Mouse (Mus musculus): Measurements from ENCODE around the gene Gsdme. TPM values are rescaled to one million over a fixed set of nuclear protein-coding genes. Genes with fewer than 3 reads are reported as not detected.

Gene Gsdme
- polyA plus RNA-seq, 1 experiment: 5.4 TPM

DNA sequence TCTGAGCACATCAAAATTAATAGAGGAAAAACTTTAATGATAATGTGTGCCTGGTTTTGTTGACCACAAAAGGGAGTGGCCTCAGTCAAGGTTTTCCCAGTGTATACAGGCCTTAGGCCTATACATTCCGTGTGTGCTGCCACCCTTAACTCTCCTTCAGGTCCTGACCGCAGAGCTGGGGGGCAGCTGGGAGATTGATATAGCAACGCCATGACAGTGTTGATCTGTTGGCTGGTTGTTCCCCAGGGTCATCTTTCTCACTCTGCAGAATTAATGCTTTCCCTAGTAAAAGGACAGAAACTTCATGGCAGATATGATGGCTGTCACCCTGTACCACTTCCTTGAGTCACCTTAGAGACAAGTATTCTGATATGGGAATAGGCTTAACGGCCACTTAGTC is 59.3 kb downstream of the Gsdme start:
- Histone ChIP-seq H3K27ac (ENCODE audit: insufficient read depth, low read depth, low read length) (no peak overlapping the region), H3K4me3 (ENCODE audit: insufficient read depth, low read depth, low read length) (no peak overlapping the region), H3K4me1 (ENCODE audit: control insufficient read depth, insufficient read depth, low read length) (no peaks in the 10 kb centered on the region), H3K27me3 (replicated peaks; ENCODE audit: control insufficient read depth, insufficient read depth, low read length) (no peaks in the 10 kb centered on the region), H3K36me3 (ENCODE audit: control insufficient read depth, insufficient read depth, low read length) (no peaks in the 10 kb centered on the region; the same call in 1 of the 2 replicates)
- WGBS: 80% methylated on average over 4 of the region's 4 CpGs
- TF ChIP-seq CTCF (conservative IDR thresholded peaks at IDR 0.05; ENCODE audit: insufficient read depth, insufficient read length, low read depth, low read length) (no peak), POLR2A (IDR thresholded peaks at IDR 0.05; ENCODE audit: low read depth, low read length) (no peak)
- no peak for DNase-seq

DNA sequence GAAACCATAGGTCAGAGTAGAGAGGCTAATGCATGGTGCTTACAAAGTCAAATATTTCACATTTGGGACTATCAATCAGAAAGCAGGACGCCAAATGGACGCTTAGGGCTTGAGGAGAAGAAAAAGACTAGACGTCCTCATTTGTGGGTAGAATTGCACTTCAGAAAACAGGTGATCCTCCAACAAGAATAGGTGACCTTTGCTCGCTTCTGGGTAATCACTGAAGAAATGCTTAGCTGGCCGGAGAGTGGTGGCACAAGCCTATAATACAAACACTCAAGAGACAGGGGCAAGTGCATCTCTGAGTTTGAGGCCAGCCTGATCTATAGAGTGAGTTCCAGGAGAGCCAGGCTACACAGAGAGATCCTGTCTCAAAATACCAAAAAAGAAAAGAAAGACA is 69.8 kb downstream of the Gsdme start:
- Histone ChIP-seq H3K36me3 (ENCODE audit: control insufficient read depth, insufficient read depth, low read length) (peaks cover 2% of the 10 kb centered on the region), H3K4me1 (ENCODE audit: control insufficient read depth, insufficient read depth, low read length) (peaks cover 4% of the 10 kb centered on the region; the same call in 1 of the 2 replicates), H3K27me3 (replicated peaks; ENCODE audit: control insufficient read depth, insufficient read depth, low read length) (no peaks in the 10 kb centered on the region), H3K27ac (ENCODE audit: insufficient read depth, low read depth, low read length) (0 out of 2 replicates have a peak overlapping the region, but pooled peaks have one; percentile 23), H3K4me3 (ENCODE audit: insufficient read depth, low read depth, low read length) (no peak overlapping the region)
- 58% methylated on average over 5 of the region's 5 CpGs for WGBS
- no peak for TF ChIP-seq CTCF (conservative IDR thresholded peaks at IDR 0.05; ENCODE audit: insufficient read depth, insufficient read length, low read depth, low read length)
- TF ChIP-seq POLR2A (IDR thresholded peaks at IDR 0.05; ENCODE audit: low read depth, low read length): no peak
- DNase-seq: peak; percentile 79

DNA sequence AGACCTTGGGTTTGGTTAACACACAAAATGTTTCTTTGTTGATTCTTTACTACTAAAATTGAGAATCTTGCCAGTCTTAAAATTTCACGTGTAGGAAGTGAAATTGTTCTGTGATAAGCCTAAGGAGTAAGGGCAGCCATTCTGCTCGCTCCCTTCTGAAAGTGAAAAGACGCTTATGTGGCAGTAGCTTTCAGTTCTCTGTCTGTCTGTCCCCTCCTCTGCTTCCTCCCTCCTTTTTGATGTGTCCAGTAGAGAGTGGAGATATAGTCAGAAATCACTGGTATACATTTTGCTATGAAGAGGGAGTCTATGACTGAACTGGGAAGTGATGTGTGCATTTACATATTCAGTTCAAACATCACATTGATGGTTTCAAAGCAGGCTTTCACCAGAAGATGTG is 70.8 kb downstream of the Gsdme start:
- H3K27ac ChIP-seq (ENCODE audit: insufficient read depth, low read depth, low read length): peak overlapping the region; percentile 45; the same call in 1 of the 2 replicates
- H3K27me3 ChIP-seq (replicated peaks; ENCODE audit: control insufficient read depth, insufficient read depth, low read length): no peaks in the 10 kb centered on the region
- no peak for DNase-seq
- peaks cover 10% of the 10 kb centered on the region; the same call in 1 of the 2 replicates for H3K4me1 ChIP-seq (ENCODE audit: control insufficient read depth, insufficient read depth, low read length)
- H3K4me3 ChIP-seq (ENCODE audit: insufficient read depth, low read depth, low read length): no peak overlapping the region
- WGBS: 84% methylated on average over 3 of the region's 3 CpGs
- TF ChIP-seq POLR2A (IDR thresholded peaks at IDR 0.05; ENCODE audit: low read depth, low read length): no peak
- no peak for TF ChIP-seq CTCF (conservative IDR thresholded peaks at IDR 0.05; ENCODE audit: insufficient read depth, insufficient read length, low read depth, low read length)
- peaks cover 2% of the 10 kb centered on the region for H3K36me3 ChIP-seq (ENCODE audit: control insufficient read depth, insufficient read depth, low read length)

DNA sequence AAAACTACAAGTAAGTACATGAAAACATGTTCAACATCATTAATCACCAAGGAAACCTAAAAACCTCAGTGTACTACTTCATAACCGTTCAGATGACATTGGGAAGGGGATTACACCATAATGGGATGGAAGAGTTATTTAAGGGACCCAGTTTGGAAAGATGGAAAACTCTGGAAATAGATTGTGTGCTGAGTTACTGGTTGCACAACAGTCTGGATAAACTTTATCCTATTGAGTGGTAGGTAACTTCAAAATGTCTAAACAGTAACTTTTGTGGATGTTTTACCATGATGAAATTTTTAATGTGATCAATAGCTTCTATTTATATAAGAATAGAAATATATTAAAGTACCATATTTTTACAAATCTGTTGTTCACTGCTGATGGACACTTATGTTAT is 71.5 kb downstream of the Gsdme start:
- Histone ChIP-seq H3K36me3 (ENCODE audit: control insufficient read depth, insufficient read depth, low read length) (peaks cover 2% of the 10 kb centered on the region; the same call in 1 of the 2 replicates), H3K4me3 (ENCODE audit: insufficient read depth, low read depth, low read length) (no peak overlapping the region), H3K4me1 (ENCODE audit: control insufficient read depth, insufficient read depth, low read length) (peaks cover 10% of the 10 kb centered on the region; the same call in 1 of the 2 replicates), H3K27ac (ENCODE audit: insufficient read depth, low read depth, low read length) (peak overlapping the region; percentile 60; the same call in 1 of the 2 replicates), H3K27me3 (replicated peaks; ENCODE audit: control insufficient read depth, insufficient read depth, low read length) (no peaks in the 10 kb centered on the region)
- no peak for TF ChIP-seq POLR2A (IDR thresholded peaks at IDR 0.05; ENCODE audit: low read depth, low read length)
- TF ChIP-seq CTCF (conservative IDR thresholded peaks at IDR 0.05; ENCODE audit: insufficient read depth, insufficient read length, low read depth, low read length): no peak
- DNase-seq: peak; percentile 23
- WGBS: 76% methylated on average over 1 of the region's 1 CpGs

DNA sequence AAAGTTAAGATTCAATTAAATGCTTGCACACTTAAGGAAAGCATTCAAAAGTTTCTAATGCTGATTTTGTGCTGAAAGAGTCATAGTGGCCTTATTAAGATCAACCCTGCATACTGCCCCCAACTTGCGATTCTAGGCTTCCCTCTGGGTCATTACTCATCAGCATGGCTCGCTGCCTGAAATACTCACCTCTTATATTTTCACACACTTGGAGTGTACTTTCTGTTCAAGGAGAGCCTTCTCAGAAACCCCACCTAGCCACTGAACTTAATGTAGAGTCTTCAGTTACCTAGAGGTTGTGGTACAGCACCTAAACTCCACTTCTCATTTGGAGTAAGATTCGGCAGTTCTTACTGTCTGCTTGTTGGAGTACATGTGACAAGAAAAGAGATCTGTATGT is 72.1 kb downstream of the Gsdme start:
- 78% methylated on average over 3 of the region's 3 CpGs for WGBS
- peaks cover 2% of the 10 kb centered on the region; the same call in 1 of the 2 replicates for H3K36me3 ChIP-seq (ENCODE audit: control insufficient read depth, insufficient read depth, low read length)
- DNase-seq: no peak

DNA sequence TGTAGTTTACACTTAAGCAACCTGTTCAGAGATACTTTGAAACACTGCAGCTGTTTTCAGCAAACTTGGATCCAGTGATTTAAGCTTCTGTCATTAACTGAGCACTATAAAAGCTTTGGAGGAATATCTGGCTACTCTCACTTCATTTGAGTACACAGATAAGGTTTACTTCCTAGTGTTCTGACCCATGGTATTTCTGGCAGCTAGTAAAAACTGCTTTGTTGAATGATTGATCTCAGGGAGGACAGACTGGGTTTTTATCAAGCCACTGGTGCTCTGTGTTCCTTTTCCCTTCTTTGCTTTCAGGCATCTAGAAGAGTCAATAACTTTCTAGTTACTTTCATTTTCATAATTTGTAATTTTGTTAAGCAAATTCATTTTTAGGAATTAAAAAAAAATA is 74.3 kb downstream of the Gsdme start:
- DNase-seq: no peak
- H3K27ac ChIP-seq (ENCODE audit: insufficient read depth, low read depth, low read length): no peak overlapping the region

More for the DNA sequence above, 72.1 kb downstream of the Gsdme start:
- H3K27me3 ChIP-seq (replicated peaks; ENCODE audit: control insufficient read depth, insufficient read depth, low read length): no peaks in the 10 kb centered on the region
- H3K4me3 ChIP-seq (ENCODE audit: insufficient read depth, low read depth, low read length): no peak overlapping the region
- peaks cover 10% of the 10 kb centered on the region; the same call in 1 of the 2 replicates for H3K4me1 ChIP-seq (ENCODE audit: control insufficient read depth, insufficient read depth, low read length)
- H3K27ac ChIP-seq (ENCODE audit: insufficient read depth, low read depth, low read length): peak overlapping the region; percentile 50; the same call in 1 of the 2 replicates
- no peak for TF ChIP-seq POLR2A (IDR thresholded peaks at IDR 0.05; ENCODE audit: low read depth, low read length)

DNA sequence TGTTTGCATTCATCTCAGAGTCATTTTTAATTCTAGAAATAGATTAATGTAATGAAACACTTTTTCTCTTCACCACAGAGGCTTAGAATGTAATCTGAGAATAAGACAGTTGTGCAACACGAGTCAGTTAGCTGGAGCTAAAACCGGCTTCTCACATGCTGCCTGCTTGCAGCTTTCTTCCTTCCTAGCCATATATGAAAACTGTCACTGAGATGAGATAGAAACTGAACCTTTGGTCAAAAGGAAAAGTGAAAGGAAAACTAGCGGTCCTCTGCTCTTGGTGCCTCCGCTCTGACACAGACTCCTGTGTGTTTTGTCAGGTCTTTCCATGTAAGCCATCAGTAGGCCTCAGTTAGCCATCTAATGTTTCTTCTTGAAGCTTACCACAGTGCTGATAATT is 75.7 kb downstream of the Gsdme start:
- peak; percentile 52 for DNase-seq
- 56% methylated on average over 4 of the region's 4 CpGs for WGBS
- TF ChIP-seq POLR2A (IDR thresholded peaks at IDR 0.05; ENCODE audit: low read depth, low read length) (no peak), CTCF (conservative IDR thresholded peaks at IDR 0.05; ENCODE audit: insufficient read depth, insufficient read length, low read depth, low read length) (no peak)
- no peaks in the 10 kb centered on the region for H3K27me3 ChIP-seq (replicated peaks; ENCODE audit: control insufficient read depth, insufficient read depth, low read length)
- H3K27ac ChIP-seq (ENCODE audit: insufficient read depth, low read depth, low read length): peak overlapping the region; percentile 63
- H3K36me3 ChIP-seq (ENCODE audit: control insufficient read depth, insufficient read depth, low read length): peaks cover 2% of the 10 kb centered on the region
- H3K4me3 ChIP-seq (ENCODE audit: insufficient read depth, low read depth, low read length): no peak overlapping the region
- H3K4me1 ChIP-seq (ENCODE audit: control insufficient read depth, insufficient read depth, low read length): peaks cover 10% of the 10 kb centered on the region; the same call in 1 of the 2 replicates

More for the DNA sequence above, 74.3 kb downstream of the Gsdme start:
- Histone ChIP-seq H3K4me1 (ENCODE audit: control insufficient read depth, insufficient read depth, low read length) (peaks cover 10% of the 10 kb centered on the region; the same call in 1 of the 2 replicates), H3K27me3 (replicated peaks; ENCODE audit: control insufficient read depth, insufficient read depth, low read length) (no peaks in the 10 kb centered on the region), H3K4me3 (ENCODE audit: insufficient read depth, low read depth, low read length) (no peak overlapping the region), H3K36me3 (ENCODE audit: control insufficient read depth, insufficient read depth, low read length) (peaks cover 2% of the 10 kb centered on the region)
- no peak for TF ChIP-seq CTCF (conservative IDR thresholded peaks at IDR 0.05; ENCODE audit: insufficient read depth, insufficient read length, low read depth, low read length)
- TF ChIP-seq POLR2A (IDR thresholded peaks at IDR 0.05; ENCODE audit: low read depth, low read length): no peak

Data from kidney, adult 2 months (tissue).